Mouse (Mus musculus) retina, embryonic 14.5 days (tissue): ENCODE measurements around the gene Tecpr2.
"Not testable (repeated sequence)": the region's sequence is repeated elsewhere in the genome, so short reads cannot be mapped to it uniquely, and the experiment has no call there.

Experiments
- DNase-seq: peaks from one replicate; pipeline ENCODE4 v3.0.0-alpha.2; 2015; ENCODE audit warnings: low spot score

Tecpr2 gene

GRCm38 (mm10) chr12:110889036-110890020 lies at the start of gene Tecpr2, which contains the start of gene Cinp:
TSS of gene Tecpr2 (plus strand) at chr12:110889264.
TSS of gene Cinp (minus strand) at chr12:110889145.
- DNase-seq = peak; percentile 99

GRCm38 (mm10) chr12:110840348-110841198 lies 48.5 kb upstream of the Tecpr2 start, which contains the start of gene Mok:
TSS of gene Mok (minus strand) at chr12:110840939.
- DNase-seq = peak; percentile 97

GRCm38 (mm10) chr12:110841731-110842493 lies 47.2 kb upstream of the Tecpr2 start:
- no peak for DNase-seq

- peak; percentile 93 for DNase-seq
Observed at GRCm38 (mm10) chr12:110843194-110844048, 45.6 kb upstream of the Tecpr2 start.

GRCm38 (mm10) chr12:110844227-110845130 lies 44.6 kb upstream of the Tecpr2 start:
- no peak for DNase-seq

GRCm38 (mm10) chr12:110845131-110845880 lies 43.8 kb upstream of the Tecpr2 start:
- peak; percentile 95 for DNase-seq

- DNase-seq = peak; percentile 27
Observed at GRCm38 (mm10) chr12:110846191-110846765, 42.8 kb upstream of the Tecpr2 start.

GRCm38 (mm10) chr12:110850010-110850928 lies 38.8 kb upstream of the Tecpr2 start, which contains the start of gene Zfp839:
TSS of gene Zfp839 (plus strand) at chr12:110850253.
- peak; percentile 84 for DNase-seq

- no peak for DNase-seq
Observed at GRCm38 (mm10) chr12:110850929-110851256, 38.2 kb upstream of the Tecpr2 start.

GRCm38 (mm10) chr12:110851414-110851813 lies 37.6 kb upstream of the Tecpr2 start:
- no peak for DNase-seq

GRCm38 (mm10) chr12:110851923-110852322 lies 37.1 kb upstream of the Tecpr2 start:
- DNase-seq = no peak

GRCm38 (mm10) chr12:110854786-110855737 lies 34.0 kb upstream of the Tecpr2 start:
- DNase-seq = no peak

GRCm38 (mm10) chr12:110857196-110857595 lies 31.9 kb upstream of the Tecpr2 start:
- DNase-seq = no peak

- DNase-seq = not testable (repeated sequence)
Observed at GRCm38 (mm10) chr12:110858681-110859080, 30.4 kb upstream of the Tecpr2 start.

- DNase-seq = no peak
Observed at GRCm38 (mm10) chr12:110860293-110860692, 28.8 kb upstream of the Tecpr2 start.

GRCm38 (mm10) chr12:110861256-110861655 lies 27.8 kb upstream of the Tecpr2 start:
- no peak for DNase-seq
